Mouse (Mus musculus) cerebellum, adult 2 months (tissue): Measurements from ENCODE around the gene Pfn1. TPM values are rescaled to one million over a fixed set of nuclear protein-coding genes. Genes with fewer than 3 reads are reported as not detected.

ENCODE experiments used
- DNase-seq, 2 experiments: peaks; one replicate each; pipeline ENCODE4 v3.0.0; 2021
- H3K27ac ChIP-seq: fragments of 200-500 bp; 2 replicates; pipeline ENCODE4 v1.5.1; 2012; ENCODE audit warnings: low read length, control low read depth, inconsistent platforms; ENCODE audit not compliant: insufficient read depth
- H3K27me3 ChIP-seq: fragments of 200-500 bp; 2 replicates; pipeline ENCODE4 v1.6.1; 2012; ENCODE audit warnings: inconsistent platforms, mild to moderate bottlenecking, low read length, moderate library complexity; ENCODE audit not compliant: control insufficient read depth, insufficient read depth
- H3K4me1 ChIP-seq: fragments of 200-500 bp; 2 replicates; pipeline ENCODE4 v1.6.1; 2011; ENCODE audit warnings: low read length; ENCODE audit not compliant: control insufficient read depth, insufficient read depth
- H3K4me3 ChIP-seq: fragments of 200-500 bp; replicated peaks from 2 replicates; pipeline ENCODE3; 2011; ENCODE audit warnings: mild to moderate bottlenecking, low read depth, low read length, control low read depth; ENCODE audit not compliant: insufficient read depth
- CTCF ChIP-seq: fragments of 200-500 bp; IDR thresholded peaks from 2 replicates; pipeline ENCODE4 v1.5.1; 2011; ENCODE audit warnings: low read depth, mild to moderate bottlenecking, control low read depth, low read length, moderate library complexity, borderline replicate concordance; ENCODE audit not compliant: insufficient read depth
- POLR2A ChIP-seq: fragments of 200-500 bp; IDR thresholded peaks from 2 replicates; pipeline ENCODE4 v1.6.1; 2011; ENCODE audit warnings: low read length, control low read depth, borderline replicate concordance; ENCODE audit not compliant: insufficient read depth
- WGBS: fragments of 180-500 bp; shearing (Covaris S2); methylation state at CpG from one replicate; pipeline ENCODE4 v1.1.7; 2018; 5-methylcytosine and 5-hydroxymethylcytosine counted together
- polyA plus RNA-seq: library from polyadenylated mRNA; depleted of rRNA; stranded (reverse); fragments of >200 nt; gene quantifications from 2 replicates; pipeline ENCODE4 v1.2.3, GENCODE M21; 2012

The Pfn1 gene
- polyA plus RNA-seq, 1 experiment = 305 TPM

DNA sequence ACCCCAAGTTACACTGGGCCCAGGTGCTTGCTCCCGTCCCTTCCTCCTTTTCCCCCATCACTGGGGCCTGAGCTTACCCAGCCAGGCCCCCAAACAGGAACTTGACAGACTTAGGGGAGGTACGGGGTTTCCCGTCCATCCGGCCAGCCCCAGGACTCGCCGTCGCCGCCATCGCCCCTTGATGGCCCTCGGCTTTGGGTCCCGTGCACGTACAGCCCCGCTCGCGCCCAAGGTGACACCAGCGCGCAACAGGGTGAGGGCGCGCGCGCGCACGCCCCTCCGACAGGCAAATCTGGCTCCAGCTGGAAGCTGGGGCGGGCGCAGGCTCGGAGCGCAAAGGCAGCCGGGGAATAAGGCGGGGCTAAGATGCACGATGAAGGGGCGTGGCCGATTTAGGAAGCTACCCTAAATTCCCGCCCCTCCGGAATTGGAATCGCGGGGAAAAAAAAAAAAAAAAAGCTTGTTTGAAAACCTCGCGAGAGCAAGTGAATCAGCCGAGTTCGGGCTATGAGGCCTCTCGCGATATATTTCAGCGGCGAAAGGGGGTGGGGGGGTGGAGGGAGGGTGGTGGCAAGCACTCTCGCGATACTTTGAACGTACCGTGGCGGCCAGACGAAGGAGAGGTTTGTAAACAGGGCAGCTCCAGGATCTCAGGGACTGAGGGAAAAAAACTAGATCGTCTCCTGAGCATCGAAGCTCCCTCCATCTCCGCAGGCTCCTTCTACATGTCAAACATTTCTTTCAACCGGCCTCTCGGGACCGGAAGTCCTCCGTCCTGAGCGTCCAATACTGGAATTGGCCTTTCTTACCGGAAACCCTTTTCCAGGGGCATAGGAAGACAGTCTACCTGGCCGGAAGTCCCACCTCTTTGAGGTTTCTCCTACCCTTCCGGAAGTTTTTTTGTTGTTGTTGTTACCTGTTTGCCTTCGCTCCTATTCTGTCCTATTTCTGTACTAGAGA lies 7.5 kb downstream of the Pfn1 start, which contains the start of the genes Rnf167 and Slc25a11:
Gene Rnf167, plus strand, starts transcription at position 545 of the 960 bp plus-strand sequence.
Gene Slc25a11, minus strand, starts transcription at position 789 of the 960 bp plus-strand sequence.
- peaks cover 15% of the 10 kb centered on the region for H3K4me1 ChIP-seq
- DNase-seq = peak; percentile 96 to 98
- peak within 1 kb of the TSS; percentile 97 for H3K4me3 ChIP-seq
- no peaks in the 10 kb centered on the region for H3K27me3 ChIP-seq
- peak within 1 kb of the TSS; percentile 96 for H3K27ac ChIP-seq
- WGBS = 1% methylated on average over 63 of the region's 63 CpGs
- TF ChIP-seq POLR2A (peak; percentile 78), CTCF (no peak)

GRCm38 (mm10) chr11:70646259-70646555 lies 8.2 kb downstream of the Pfn1 start:
- DNase-seq = peak in 1 of 2 experiments; percentile 50
- Histone ChIP-seq H3K4me3 (peak overlapping the region; percentile 68), H3K4me1 (peaks cover 15% of the 10 kb centered on the region), H3K27ac (peak overlapping the region; percentile 88), H3K27me3 (no peaks in the 10 kb centered on the region)
- WGBS = 6% methylated on average over 3 of the region's 3 CpGs
- no peak for TF ChIP-seq CTCF

GRCm38 (mm10) chr11:70645461-70646258 lies 8.8 kb downstream of the Pfn1 start:
- Histone ChIP-seq H3K27ac (0 out of 2 replicates have a peak overlapping the region, but pooled peaks have one; percentile 88), H3K27me3 (no peaks in the 10 kb centered on the region), H3K4me3 (peak overlapping the region; percentile 68), H3K4me1 (peaks cover 15% of the 10 kb centered on the region)
- DNase-seq = peak in 1 of 2 experiments; percentile 43
- no peak for TF ChIP-seq POLR2A
- TF ChIP-seq CTCF = no peak
- WGBS = 75% methylated on average over 12 of the region's 12 CpGs

DNA sequence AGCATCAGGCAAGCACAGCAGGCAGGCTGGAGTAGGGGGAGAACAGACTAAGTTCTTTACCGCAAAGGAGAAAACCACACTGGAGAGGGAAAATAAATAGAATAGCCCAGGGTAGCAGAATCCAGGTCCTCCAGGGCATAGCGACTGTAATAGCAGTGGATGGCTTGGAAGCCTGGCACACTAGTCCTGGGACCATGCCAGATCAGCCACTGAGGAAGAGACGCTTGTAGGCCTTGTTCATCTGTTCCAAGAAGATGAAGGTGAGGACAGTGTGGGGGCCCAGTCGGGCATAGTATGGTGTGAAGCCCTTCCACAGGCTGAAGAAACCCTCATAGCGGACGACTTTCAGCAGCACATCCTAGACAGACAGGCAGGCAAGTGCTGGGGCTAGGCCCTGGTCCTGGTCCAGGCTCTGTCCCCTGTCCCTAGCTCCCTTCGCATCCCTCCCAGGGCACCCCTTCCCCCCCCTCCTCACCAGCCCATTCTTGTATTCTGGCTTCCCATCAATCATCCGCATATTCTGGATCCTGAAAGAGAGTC lies 9.8 kb downstream of the Pfn1 start:
- Histone ChIP-seq H3K27ac (no peak overlapping the region), H3K27me3 (no peaks in the 10 kb centered on the region), H3K4me3 (no peak overlapping the region), H3K4me1 (peaks cover 15% of the 10 kb centered on the region)
- WGBS = 62% methylated on average over 8 of the region's 8 CpGs
- TF ChIP-seq POLR2A (no peak), CTCF (no peak)
- peak in 1 of 2 experiments; percentile 30 for DNase-seq

- no peak overlapping the region for H3K27ac ChIP-seq
- H3K27me3 ChIP-seq = no peaks in the 10 kb centered on the region
- peaks cover 11% of the 10 kb centered on the region for H3K4me1 ChIP-seq
- no peak overlapping the region for H3K4me3 ChIP-seq
- DNase-seq = peak in 1 of 2 experiments; percentile 23
- WGBS = 34% methylated on average over 6 of the region's 6 CpGs
- no peak for TF ChIP-seq POLR2A
- no peak for TF ChIP-seq CTCF
These were observed 11.4 kb downstream of the Pfn1 start for GRCm38 (mm10) chr11:70643051-70643450.

- no peak for DNase-seq
- TF ChIP-seq POLR2A = no peak
- TF ChIP-seq CTCF = no peak
- H3K4me1 ChIP-seq = peaks cover 11% of the 10 kb centered on the region
- H3K27ac ChIP-seq = no peak overlapping the region
- H3K4me3 ChIP-seq = no peak overlapping the region
- WGBS = 82% methylated on average over 7 of the region's 7 CpGs
- no peaks in the 10 kb centered on the region for H3K27me3 ChIP-seq
These were observed 13.2 kb downstream of the Pfn1 start for GRCm38 (mm10) chr11:70641241-70641640.

DNA sequence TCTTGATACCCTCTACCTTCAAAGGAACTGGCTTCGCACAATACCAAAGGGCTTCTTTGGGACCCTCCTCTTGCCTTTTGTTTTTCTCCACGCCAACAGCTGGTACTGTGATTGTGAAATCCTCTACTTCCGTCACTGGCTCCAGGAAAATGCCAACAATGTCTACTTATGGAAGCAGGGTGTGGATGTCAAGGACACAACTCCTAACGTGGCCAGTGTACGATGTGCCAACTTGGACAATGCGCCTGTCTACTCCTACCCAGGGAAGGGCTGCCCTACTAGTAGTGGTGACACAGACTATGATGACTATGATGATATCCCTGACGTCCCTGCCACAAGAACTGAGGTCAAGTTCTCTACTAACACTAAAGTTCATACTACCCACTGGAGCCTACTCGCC lies 14.5 kb downstream of the Pfn1 start:
- TF ChIP-seq CTCF = no peak
- TF ChIP-seq POLR2A = no peak
- 81% methylated on average over 8 of the region's 8 CpGs for WGBS
- no peaks in the 10 kb centered on the region for H3K27me3 ChIP-seq
- DNase-seq = no peak
- no peak overlapping the region for H3K4me3 ChIP-seq
- H3K27ac ChIP-seq = no peak overlapping the region
- peaks cover under 1% of the 10 kb centered on the region; the same call in 1 of the 2 replicates for H3K4me1 ChIP-seq
